Mouse (Mus musculus) layer of hippocampus, postnatal 36 days (tissue): ENCODE data around the gene Plppr2. TPM values are rescaled to one million over a fixed set of nuclear protein-coding genes. Genes with fewer than 3 reads are reported as not detected.
A peak's percentile ranks its signal among the peaks of the same experiment; 100 is the strongest.

Experiments
- DNase-seq, 2 experiments: peaks; one replicate each; pipeline ENCODE4 v3.0.0; 2022
- total RNA-seq, 2 experiments: library from RNA; stranded (reverse); gene quantifications; 2 replicates each; pipeline ENCODE4 v1.2.3; 2021

Plppr2 gene
- 100 to 1,000 TPM; 303 to 315 TPM for total RNA-seq

DNA sequence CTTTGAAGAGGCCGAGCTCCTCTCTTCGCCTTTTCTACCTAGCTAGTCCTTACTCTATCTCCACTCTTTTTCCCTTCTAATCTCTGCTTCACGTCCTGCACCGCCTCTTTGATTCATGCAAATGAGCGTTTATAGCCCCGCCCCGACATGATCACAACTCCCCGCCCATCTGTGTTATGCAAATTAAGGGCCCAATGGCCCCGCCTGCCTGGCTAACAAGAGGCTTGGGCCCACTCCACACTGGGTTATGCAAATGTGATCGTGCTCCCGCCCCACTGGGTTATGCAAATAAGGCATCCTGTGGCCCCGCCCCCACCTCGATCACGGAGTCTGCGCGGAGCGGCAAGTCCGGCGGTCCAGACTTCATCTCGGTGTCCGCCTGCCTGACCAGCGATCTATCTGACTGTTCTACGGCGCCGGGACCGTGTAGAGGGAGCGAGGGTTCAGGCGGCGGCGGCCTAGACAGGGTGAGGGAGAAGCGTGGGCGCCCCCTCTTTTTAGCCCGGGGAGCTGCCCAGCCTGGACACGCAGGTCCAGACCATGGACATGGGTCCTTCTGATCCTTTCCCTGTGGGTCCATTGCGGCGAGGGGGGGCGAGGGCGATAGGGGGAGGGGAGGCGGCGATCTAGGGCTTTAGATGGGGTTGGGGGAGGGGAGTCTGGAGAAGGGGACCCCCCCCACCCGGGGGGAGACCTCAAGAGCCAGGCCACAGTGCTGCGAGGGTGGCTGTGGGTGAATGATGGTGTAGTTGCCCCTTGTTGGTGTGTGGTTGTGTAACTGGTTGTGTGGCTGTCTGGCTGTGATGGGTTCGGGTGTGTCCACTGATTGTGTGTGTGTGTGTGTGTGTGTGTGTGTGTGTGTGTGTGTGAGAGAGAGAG is at the start of gene Plppr2:
Gene Plppr2, plus strand, starts transcription at position 342 of the 879 bp plus-strand sequence.
- DNase-seq: peak; percentile 97

DNA sequence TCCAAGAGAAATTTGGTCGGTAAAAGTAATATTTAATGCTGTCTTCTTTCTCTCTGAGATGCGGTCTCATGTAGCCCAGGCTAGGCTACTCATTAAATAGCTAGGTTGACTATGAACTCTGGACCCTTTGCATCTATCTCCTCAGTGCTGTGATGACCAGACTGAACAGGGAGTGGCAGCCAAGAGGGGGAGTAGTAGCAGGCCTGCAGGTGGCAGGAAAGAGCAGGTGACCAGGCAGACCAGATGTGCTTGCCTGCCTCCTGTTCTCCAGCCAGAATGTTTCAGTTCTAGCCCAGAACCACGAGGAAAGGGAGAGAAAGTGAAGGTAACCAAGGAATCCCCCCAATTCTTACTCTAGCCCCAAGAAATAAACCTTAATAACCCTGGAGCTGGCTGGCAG is 47.6 kb upstream of the Plppr2 start:
- DNase-seq: no peak

DNA sequence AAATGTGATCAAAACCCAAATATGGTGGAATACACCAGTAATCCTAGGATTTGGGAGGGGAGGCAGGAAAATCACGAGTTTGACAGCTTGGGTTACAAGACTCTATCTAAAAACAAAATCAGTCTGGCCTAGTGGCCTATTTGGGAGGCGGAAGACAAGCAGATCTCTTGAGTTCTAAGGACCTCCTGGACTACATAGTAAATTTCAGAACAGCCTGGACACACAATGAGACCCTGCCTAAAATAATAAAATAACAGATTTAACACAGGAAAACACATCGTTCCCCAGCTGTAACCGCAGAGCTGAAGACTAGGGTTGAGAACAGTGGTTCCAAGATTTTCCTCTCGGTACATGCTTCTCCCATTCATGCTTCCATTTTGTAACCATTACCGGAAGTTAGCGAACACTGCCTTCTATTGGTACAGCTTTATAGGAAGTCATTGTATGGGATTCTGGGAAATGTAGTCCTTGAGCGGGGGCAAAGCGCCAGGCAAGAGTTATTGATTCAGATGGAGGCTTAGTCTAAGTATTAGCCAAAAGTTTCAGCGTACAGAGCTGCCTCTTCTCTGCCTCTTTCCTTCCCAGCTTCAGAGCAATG is 35.5 kb upstream of the Plppr2 start:
- DNase-seq: peak; percentile 57 to 66

DNA sequence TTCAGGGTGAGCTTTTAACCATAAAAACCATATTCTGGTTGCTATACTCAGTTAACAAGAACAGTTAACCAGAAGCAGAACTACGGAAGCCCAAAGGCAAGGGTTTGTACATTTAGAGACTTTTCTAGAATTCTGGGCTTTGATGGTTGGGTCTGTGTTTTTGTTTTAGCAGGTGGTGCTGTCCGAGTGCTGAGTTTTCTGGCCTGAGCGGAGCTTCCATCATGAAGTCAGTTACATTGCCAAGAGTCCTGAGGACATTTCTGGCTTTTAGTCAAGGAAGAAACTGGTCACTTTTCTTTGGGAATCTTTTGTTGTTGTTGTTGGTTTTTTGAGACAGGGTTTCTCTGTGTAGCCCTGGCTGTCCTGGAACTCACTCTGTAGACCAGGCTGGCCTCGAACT is 32.8 kb upstream of the Plppr2 start:
- no peak for DNase-seq

DNA sequence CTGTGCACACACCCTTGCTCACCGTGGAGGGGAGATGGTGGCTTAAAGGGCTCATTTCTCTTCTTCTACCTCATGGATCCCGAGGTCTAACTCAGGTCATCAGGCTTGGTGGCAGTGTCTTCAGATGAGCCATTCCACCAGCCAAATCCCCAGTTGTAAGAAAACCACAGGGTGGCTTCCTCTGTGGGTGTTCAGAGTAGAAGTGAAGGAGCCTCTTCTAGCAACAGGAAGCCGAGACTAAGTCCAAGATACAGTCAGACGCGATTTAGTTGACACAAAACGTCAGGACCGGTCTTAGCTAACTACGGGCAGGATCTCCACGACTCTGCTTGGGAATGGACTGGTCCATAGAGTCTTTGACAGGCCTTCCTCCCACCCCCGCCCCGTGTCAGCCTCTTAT is 28.6 kb upstream of the Plppr2 start:
- DNase-seq: no peak

DNA sequence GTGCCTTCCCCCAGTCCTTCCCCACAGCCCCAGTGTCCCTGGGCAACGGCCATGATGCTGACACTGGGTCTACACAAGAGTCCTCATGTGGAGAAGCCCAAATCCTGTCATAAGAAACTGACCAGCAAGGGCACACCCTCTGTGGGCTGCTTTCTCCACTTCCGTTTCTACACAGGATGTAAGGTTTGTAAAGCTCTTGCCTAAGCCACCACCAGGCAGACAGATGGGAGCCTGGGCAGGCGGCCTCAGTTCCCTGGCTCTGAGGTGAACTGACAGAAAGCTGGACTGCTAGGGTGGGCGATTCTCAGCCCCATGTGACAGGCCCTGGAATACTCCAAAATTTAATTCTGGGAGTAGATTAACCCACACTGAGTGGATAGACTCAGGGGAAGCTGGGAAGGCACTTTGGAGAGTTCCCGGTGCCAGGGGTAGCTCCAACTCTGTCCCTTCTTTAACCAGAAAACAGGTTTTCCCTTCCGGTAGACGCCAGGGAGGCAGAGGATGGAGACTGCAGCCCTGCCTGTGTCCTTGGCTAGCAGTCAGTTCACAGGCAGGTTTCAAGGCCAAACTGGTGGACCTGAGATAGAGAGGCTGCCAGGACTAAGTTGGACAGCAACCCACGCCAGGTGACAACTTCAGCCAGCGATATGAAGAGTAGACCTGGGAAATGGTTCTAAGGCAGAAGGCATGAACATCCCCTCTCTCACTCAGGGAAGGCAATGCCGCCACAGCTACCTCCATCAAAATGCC is 27.2 kb upstream of the Plppr2 start:
- DNase-seq: no peak

DNA sequence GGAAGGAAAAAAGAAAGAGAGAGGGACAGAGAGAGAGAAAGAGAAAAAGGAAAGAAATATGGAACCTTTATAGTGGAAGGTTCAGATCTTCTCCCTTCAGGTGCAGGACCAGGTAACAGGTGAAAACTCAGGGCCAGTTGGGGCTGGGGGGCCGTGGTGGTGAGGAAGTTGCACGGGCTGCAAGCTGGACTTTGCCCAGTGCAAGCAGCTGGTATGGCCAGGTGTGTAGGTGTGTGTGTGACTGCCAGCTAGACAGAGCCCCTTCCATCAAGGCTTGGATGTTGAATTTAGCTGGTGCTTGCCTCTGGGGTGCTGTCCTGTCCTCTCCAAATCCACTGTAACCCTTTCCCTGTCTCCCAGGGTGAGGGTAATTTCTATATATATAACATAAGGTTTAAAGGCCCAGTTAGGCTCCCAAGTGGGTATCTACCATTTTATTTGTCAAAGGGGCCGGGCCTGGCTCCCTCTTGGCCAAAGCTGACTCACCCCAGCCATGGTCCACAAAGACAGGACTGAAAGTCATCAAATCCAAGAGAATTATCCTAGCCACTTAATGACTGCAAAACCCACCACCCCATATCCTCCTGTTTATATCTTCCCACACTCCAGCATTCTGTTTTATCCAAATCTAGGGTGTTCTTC is 19.9 kb upstream of the Plppr2 start:
- DNase-seq: peak in 1 of 2 experiments; percentile 30

DNA sequence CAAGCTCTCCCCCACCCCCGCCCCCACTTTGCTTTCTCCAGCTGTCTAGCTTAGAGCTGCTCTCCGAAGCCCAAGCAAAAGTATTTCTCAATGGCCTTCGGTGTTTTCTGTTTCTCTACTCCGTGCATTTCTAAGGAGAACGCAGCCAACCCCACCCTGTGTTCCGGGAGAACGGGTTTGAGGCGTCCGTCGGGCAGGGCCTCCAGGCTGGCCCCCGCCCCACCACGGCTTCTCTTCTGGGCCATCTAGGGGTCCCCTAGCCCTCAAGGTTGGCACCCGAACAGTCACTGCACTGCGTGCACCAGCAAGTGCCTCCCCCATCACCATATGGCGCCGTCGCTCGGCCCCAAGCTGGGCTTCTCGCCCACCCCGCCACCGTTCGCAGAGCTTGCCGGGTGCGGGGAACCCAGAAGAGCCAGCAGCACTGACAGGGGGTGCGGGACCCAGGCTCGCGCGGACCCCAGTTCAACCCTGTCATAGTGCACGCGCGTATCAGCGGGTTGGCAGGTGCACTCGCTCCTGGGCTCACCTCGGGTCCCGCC is 19.3 kb upstream of the Plppr2 start:
- DNase-seq: peak; percentile 87

DNA sequence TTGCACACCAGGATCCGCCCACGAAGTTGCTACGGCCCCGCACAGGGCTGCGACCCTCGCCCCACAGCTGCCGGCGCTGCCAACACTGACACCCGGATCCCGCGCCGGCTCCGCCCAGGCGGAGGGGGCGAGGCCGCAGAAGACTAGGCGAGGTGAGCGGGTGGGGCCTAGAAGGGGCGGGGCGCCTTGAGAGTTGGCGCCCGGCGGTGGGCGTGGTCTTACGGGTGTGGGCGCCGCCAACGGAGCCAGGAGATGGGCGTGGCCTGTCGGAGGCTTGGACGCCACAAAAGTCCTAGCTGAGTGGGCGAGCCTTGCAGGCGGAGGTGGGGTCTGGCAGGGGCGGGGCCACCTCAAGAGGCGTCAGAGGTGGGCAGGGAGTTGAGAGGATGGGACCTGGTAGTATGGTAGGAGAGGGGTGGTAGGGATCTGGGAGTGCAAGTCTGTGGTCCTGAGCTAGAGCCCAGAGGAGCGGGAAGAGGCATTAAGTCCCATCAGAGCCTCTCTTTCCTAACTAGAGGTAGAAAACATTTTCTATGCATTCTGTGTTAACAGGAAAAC is 18.7 kb upstream of the Plppr2 start, which contains the start of gene Rab3d:
Gene Rab3d, minus strand, starts transcription at position 158 of the 558 bp plus-strand sequence.
- DNase-seq: peak; percentile 87 to 89

DNA sequence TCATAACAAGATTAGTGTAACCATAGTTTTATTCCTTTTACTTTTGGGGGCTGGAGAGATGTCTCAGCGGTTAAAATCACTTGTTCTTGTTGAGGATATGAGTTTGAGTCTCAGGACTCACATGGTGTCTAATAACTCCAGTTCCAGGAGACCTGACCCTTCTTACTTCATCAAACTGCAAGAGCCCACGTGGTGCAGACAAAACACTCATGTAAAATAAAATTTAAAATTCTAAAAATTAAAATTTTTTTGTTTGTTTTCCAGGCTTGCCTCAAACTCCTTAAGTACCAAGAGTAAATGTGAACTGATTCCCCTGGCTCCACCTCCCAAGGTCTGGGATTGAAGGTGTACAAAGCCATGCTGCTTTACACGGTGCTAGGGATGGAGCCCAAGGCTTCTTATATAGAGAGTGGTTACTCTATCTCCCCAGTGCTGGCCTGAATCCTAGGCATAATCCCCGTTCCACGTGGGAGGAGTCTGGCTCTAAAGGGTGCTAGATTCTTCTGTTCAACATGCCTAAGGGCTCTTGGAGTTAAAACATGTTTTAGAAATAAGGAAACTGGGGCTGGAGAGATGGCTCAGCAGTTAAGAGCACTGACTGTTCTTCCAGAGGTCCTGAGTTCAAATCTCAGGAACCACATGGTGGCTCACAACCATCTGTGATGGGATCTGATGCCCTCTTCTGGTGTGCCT is 18.0 kb upstream of the Plppr2 start:
- DNase-seq: no peak

DNA sequence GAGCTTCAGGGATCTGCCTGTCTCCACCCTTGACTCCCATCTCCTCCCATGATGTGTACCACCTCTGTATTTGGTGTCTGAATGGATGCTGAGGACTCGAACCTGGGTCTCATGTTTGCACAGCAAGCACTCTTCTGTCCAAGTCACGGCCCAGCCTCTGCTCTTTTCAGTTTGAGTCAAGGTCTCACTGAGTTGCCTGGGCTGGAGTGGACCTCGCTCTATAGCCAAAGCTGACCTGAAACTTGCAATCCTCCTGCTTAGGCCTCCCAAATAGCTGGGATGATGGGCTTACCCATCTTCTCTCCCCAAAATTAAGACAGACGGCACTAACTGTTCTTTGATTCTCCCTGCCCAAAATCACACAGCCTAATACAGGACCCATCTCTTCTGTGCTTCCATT is 13.8 kb upstream of the Plppr2 start:
- no peak for DNase-seq

DNA sequence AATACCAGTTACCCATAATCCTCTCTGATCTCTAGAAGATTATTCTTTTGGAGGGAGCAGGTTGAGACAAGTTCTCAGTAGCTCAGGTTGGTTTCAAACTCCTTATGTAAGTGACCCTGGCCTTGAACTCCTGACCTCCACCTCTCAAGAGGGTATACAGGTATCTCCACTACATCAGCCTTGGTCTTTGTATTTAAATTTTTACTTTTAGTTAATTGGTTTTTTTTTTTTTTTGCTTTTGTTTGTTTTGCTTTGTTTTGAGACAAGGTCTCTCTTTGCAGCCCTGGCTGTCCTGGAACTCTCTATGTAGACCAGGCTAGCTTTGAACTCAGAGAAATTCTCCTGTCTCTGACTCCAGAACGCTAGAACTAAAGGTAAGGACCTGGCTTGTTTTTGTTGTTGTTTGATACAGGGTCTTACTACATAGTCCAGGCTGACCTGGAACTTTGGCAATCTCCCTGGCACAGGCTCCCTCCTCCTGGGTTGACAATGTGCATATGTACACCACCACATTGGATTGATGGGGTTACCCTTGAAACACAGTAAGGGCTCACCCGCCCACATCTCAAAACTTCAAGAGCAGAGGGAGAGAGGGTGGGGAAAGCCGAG is 13.2 kb upstream of the Plppr2 start:
- no peak for DNase-seq

DNA sequence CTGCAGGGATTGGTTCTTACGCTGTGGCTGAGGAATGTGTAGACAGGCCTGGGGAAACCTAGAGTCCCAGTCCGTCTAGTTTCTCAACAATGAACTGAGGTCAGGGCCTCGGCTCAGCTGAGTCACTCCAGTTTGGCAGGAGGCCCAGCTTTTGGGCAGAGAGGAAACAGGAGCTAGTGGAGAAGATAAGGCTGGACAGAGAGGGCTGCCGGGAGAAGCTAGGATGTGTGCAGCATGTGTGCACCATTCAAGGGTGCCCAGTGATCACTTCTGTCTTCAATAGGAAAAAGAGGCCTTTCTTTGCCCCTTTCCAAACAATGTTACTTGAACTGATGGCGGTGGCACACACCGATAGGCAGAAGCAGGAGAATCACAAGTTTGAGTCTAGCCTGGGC is 12.7 kb upstream of the Plppr2 start:
- no peak for DNase-seq

DNA sequence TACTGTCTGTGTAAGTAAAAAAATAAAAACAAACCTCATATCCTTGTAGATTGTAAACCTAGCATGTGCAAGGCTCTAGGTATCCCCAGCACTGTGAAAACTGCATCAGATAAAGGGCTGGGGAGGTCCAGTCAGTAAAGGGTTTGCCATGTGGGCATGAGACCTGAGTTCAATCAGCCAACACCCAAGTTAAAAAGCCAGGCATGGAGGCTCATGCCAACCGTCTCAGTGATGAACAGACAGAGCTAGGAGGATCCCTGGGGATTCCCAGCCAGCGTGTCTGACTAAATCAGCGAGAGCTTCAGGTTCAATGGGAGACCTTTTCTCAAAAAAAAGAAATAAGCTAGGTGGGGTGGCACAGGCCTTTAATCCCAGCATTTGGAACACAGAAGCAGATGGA is 11.8 kb upstream of the Plppr2 start:
- DNase-seq: no peak

DNA sequence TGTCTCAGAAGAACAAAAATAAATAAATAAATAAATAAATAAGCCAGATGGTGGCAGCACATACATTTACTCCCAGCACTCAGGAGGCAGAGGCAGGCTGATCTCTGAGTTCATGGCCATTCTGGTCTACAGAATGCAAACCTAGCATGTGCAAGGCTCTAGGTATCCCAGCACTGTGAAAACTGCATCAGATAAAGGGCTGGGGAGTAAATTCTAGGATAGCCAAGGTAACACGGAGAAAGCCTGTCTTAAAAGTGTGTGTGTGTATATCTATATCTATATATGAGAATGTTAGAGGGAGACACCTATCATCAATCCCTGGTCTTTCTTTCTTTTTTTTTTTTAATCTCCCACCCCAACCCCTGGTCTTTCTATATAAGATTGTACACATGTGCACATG is 11.3 kb upstream of the Plppr2 start:
- no peak for DNase-seq

DNA sequence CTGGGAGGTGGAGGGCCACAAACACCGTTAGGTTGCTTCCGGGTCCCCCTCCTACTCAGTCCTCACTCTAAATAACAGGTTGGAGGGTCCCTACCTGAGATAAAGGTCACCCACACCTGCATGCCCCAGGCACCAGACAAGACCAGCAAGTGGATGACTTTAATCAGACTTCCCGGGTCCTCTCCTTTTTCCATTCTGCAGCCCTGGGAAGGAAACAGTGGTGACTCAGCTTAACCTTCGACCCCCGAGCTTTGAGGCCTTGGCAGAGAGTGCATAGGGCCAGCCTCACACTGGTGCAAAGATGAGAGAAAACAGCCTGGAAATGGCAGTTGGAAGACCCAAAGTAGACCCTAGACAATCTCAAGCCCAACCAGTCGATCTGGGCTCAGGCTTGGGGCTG is 10.7 kb upstream of the Plppr2 start:
- no peak for DNase-seq

DNA sequence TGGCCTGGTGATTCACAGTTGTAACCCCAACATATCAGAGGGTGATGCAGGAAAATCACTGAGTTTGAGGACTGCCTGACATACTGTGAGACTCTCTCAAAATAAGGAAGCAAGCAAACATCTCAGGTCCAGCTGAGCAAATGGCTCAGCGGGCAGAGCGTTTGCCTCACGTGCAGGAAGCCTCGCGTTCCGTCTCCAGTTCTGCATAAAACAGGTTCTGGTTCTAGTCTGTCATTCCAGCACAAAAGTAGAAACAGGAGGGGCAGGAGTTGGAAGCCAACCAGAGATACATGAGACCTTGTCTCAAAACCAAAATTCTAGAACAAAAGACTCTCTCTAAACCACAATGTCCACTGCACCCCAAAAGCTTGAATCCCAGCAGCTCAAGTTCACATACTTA is 10.0 kb upstream of the Plppr2 start:
- DNase-seq: no peak

DNA sequence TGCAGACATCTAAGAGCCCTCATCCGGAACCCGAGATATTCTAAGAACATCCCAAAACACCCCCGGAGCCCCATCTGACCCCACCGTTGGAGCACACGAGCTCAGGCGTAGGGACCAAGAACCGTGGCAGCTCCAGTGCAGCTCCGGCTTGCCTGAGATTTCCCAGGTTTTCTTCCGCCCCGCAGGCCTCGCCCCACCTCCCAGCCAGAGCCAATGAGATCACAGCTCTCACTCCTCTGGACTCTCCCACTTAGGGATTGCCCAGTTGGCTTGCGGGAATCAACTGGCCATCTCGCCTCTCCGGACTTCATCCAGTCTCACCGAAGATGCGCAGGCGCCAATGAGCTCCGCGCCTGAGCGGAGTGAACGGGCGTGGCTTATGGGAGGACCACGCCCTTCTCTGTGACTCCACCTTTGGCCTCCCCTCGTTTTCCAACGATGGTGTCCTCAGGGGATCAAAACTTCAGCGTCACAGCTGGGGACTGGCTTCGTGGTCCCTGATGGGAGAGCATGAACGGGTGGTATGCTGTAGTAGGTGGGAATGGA is 9.6 kb upstream of the Plppr2 start, which contains the start of the genes Ccdc159 and Tmem205:
Gene Ccdc159, plus strand, starts transcription at position 264 of the 546 bp plus-strand sequence.
Gene Tmem205, minus strand, starts transcription at position 349 of the 546 bp plus-strand sequence.
- peak; percentile 89 to 92 for DNase-seq

DNA sequence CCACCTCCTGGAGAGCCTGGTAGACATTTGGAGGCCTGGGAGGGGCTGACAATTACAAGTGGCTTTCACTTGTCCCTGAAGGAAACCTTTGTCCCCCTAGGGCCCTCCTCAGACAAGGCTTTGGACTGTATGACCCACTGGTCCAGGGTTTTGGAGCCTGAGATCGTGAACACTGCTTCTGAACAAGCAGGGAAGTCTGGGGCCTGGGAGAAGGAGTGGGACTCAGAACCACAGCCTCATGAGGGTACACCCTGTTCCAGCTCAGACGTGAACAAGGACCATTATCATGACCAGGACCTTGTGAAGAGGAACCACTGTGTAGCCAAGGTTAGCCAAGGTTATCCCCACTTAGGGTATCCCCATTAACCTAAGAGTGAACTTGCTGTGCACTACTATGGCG is 7.6 kb upstream of the Plppr2 start:
- no peak for DNase-seq

DNA sequence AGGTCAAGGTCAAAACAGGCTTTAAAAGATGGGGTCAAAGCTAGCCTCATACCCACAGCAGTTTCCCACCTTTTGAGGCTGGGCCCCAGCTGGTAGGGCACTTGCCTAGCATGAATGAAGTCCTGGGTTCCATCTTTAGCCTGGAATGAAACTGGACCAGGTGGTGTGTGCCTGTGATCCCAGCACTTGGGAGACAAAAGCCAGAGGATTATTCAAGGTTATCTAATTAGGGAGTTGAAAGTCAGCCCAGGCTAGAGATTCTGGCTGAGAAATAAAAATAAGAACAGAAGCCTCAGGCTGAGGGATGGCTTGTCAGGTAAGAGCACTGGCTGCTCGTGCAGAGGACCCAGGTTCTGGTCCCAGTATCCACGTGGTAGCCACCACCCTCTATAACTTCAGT is 4.8 kb upstream of the Plppr2 start:
- no peak for DNase-seq
